Mouse (Mus musculus) liver, adult 2 months (tissue): Measurements from ENCODE around the gene Nfya.

Experiments
- CTCF ChIP-seq: fragments of 200-500 bp; IDR thresholded peaks from 2 replicates; pipeline ENCODE4 v1.5.1; 2011; ENCODE audit warnings: low read depth, low read length, control low read depth
- POLR2A ChIP-seq: fragments of 200-500 bp; IDR thresholded peaks from 2 replicates; pipeline ENCODE4 v1.6.1; 2011; ENCODE audit warnings: low read length, control low read depth; ENCODE audit not compliant: insufficient read depth; ENCODE audit errors: extremely low read depth

GRCm38 (mm10) chr17:48411241-48411640 is 1.5 kb upstream of the Nfya start:
- TF ChIP-seq CTCF (no peak), POLR2A (no peak)
